Mouse (Mus musculus): ENCODE results near the gene Gas7. TPM values are rescaled to one million over a fixed set of nuclear protein-coding genes. Genes with fewer than 3 reads are reported as not detected.

Gas7 gene
- polyA plus RNA-seq, 1 experiment from 2014 or later, result 53.5 TPM

GRCm38 (mm10) chr11:67643465-67643864 is 188.2 kb downstream of the Gas7 start:
- Histone ChIP-seq H3K4me3 (ENCODE audit: low read depth, low read length) (no peak overlapping the region), H3K36me3 (ENCODE audit: control insufficient read depth, insufficient read depth, low read length) (no peaks in the 10 kb centered on the region), H3K27me3 (ENCODE audit: control insufficient read depth, insufficient read depth, low read depth, low read length) (no peaks in the 10 kb centered on the region), H3K4me2 (ENCODE audit: low read length) (no peak overlapping the region), H3K4me1 (ENCODE audit: control insufficient read depth, insufficient read depth, low read length) (no peaks in the 10 kb centered on the region), H3K9ac (ENCODE audit: low read depth, low read length) (no peak overlapping the region), H3K9me3 (replicated peaks; ENCODE audit: control insufficient read depth, low read length, poor library complexity, severe bottlenecking) (no peaks in the 10 kb centered on the region), H3K27ac (ENCODE audit: low read length) (no peak overlapping the region)
- 90% methylated on average over 3 of the region's 3 CpGs for WGBS
- ATAC-seq, result no peak

- no peak for ATAC-seq
- Histone ChIP-seq H3K27me3 (ENCODE audit: control insufficient read depth, insufficient read depth, low read depth, low read length) (no peaks in the 10 kb centered on the region), H3K27ac (ENCODE audit: low read length) (no peak overlapping the region), H3K36me3 (ENCODE audit: control insufficient read depth, insufficient read depth, low read length) (no peaks in the 10 kb centered on the region), H3K9me3 (replicated peaks; ENCODE audit: control insufficient read depth, low read length, poor library complexity, severe bottlenecking) (no peaks in the 10 kb centered on the region), H3K9ac (ENCODE audit: low read depth, low read length) (no peak overlapping the region), H3K4me3 (ENCODE audit: low read depth, low read length) (no peak overlapping the region), H3K4me1 (ENCODE audit: control insufficient read depth, insufficient read depth, low read length) (no peaks in the 10 kb centered on the region), H3K4me2 (ENCODE audit: low read length) (no peak overlapping the region)
- WGBS, result 86% methylated on average over 6 of the region's 6 CpGs
Observed at GRCm38 (mm10) chr11:67644632-67645149, 189.5 kb downstream of the Gas7 start.

GRCm38 (mm10) chr11:67647745-67648144 is 192.5 kb downstream of the Gas7 start:
- Histone ChIP-seq H3K4me3 (ENCODE audit: low read depth, low read length) (no peak overlapping the region), H3K4me1 (ENCODE audit: control insufficient read depth, insufficient read depth, low read length) (peaks cover 7% of the 10 kb centered on the region; the same call in 1 of the 2 replicates), H3K4me2 (ENCODE audit: low read length) (no peak overlapping the region), H3K27me3 (ENCODE audit: control insufficient read depth, insufficient read depth, low read depth, low read length) (no peaks in the 10 kb centered on the region), H3K27ac (ENCODE audit: low read length) (0 out of 2 replicates have a peak overlapping the region, but pooled peaks have one; percentile 10), H3K9ac (ENCODE audit: low read depth, low read length) (no peak overlapping the region), H3K9me3 (replicated peaks; ENCODE audit: control insufficient read depth, low read length, poor library complexity, severe bottlenecking) (no peaks in the 10 kb centered on the region), H3K36me3 (ENCODE audit: control insufficient read depth, insufficient read depth, low read length) (no peaks in the 10 kb centered on the region)
- ATAC-seq, result no peak
- 30% methylated on average over 5 of the region's 5 CpGs for WGBS

- WGBS, result 72% methylated on average over 11 of the region's 11 CpGs
Observed at GRCm38 (mm10) chr11:67648651-67649407, 193.6 kb downstream of the Gas7 start.

GRCm38 (mm10) chr11:67649971-67650707 is 194.9 kb downstream of the Gas7 start:
- no peak for ATAC-seq
- Histone ChIP-seq H3K27ac (ENCODE audit: low read length) (no peak overlapping the region), H3K4me1 (ENCODE audit: control insufficient read depth, insufficient read depth, low read length) (peaks cover 13% of the 10 kb centered on the region; the same call in 1 of the 2 replicates), H3K27me3 (ENCODE audit: control insufficient read depth, insufficient read depth, low read depth, low read length) (no peaks in the 10 kb centered on the region), H3K9me3 (replicated peaks; ENCODE audit: control insufficient read depth, low read length, poor library complexity, severe bottlenecking) (no peaks in the 10 kb centered on the region), H3K4me2 (ENCODE audit: low read length) (no peak overlapping the region), H3K36me3 (ENCODE audit: control insufficient read depth, insufficient read depth, low read length) (no peaks in the 10 kb centered on the region), H3K4me3 (ENCODE audit: low read depth, low read length) (no peak overlapping the region), H3K9ac (ENCODE audit: low read depth, low read length) (no peak overlapping the region)
- 48% methylated on average over 10 of the region's 10 CpGs for WGBS

More at GRCm38 (mm10) chr11:67648651-67649407, 193.6 kb downstream of the Gas7 start:
- Histone ChIP-seq H3K9ac (ENCODE audit: low read depth, low read length) (no peak overlapping the region), H3K4me3 (ENCODE audit: low read depth, low read length) (no peak overlapping the region), H3K36me3 (ENCODE audit: control insufficient read depth, insufficient read depth, low read length) (no peaks in the 10 kb centered on the region), H3K27ac (ENCODE audit: low read length) (no peak overlapping the region), H3K27me3 (ENCODE audit: control insufficient read depth, insufficient read depth, low read depth, low read length) (no peaks in the 10 kb centered on the region), H3K9me3 (replicated peaks; ENCODE audit: control insufficient read depth, low read length, poor library complexity, severe bottlenecking) (no peaks in the 10 kb centered on the region), H3K4me1 (ENCODE audit: control insufficient read depth, insufficient read depth, low read length) (peaks cover 13% of the 10 kb centered on the region; the same call in 1 of the 2 replicates), H3K4me2 (ENCODE audit: low read length) (no peak overlapping the region)
- ATAC-seq, result no peak

GRCm38 (mm10) chr11:67651731-67652130 is 196.5 kb downstream of the Gas7 start:
- Histone ChIP-seq H3K9me3 (replicated peaks; ENCODE audit: control insufficient read depth, low read length, poor library complexity, severe bottlenecking) (no peaks in the 10 kb centered on the region), H3K9ac (ENCODE audit: low read depth, low read length) (no peak overlapping the region), H3K27ac (ENCODE audit: low read length) (no peak overlapping the region), H3K4me2 (ENCODE audit: low read length) (no peak overlapping the region), H3K27me3 (ENCODE audit: control insufficient read depth, insufficient read depth, low read depth, low read length) (no peaks in the 10 kb centered on the region), H3K36me3 (ENCODE audit: control insufficient read depth, insufficient read depth, low read length) (no peaks in the 10 kb centered on the region), H3K4me1 (ENCODE audit: control insufficient read depth, insufficient read depth, low read length) (peaks cover 15% of the 10 kb centered on the region; the same call in 1 of the 2 replicates), H3K4me3 (ENCODE audit: low read depth, low read length) (no peak overlapping the region)
- ATAC-seq, result no peak
- 75% methylated on average over 6 of the region's 6 CpGs for WGBS

- Histone ChIP-seq H3K4me1 (ENCODE audit: control insufficient read depth, insufficient read depth, low read length) (peaks cover 17% of the 10 kb centered on the region), H3K27me3 (ENCODE audit: control insufficient read depth, insufficient read depth, low read depth, low read length) (no peaks in the 10 kb centered on the region), H3K4me2 (ENCODE audit: low read length) (peak overlapping the region; percentile 37), H3K9me3 (replicated peaks; ENCODE audit: control insufficient read depth, low read length, poor library complexity, severe bottlenecking) (no peaks in the 10 kb centered on the region), H3K4me3 (ENCODE audit: low read depth, low read length) (peak overlapping the region; percentile 16), H3K9ac (ENCODE audit: low read depth, low read length) (0 out of 2 replicates have a peak overlapping the region, but pooled peaks have one; percentile 33), H3K27ac (ENCODE audit: low read length) (no peak overlapping the region), H3K36me3 (ENCODE audit: control insufficient read depth, insufficient read depth, low read length) (no peaks in the 10 kb centered on the region)
- WGBS, result 14% methylated on average over 14 of the region's 14 CpGs
- ATAC-seq, result peak; percentile 23; the same call in 1 of the 2 replicates
Observed at GRCm38 (mm10) chr11:67652194-67652892, 197.1 kb downstream of the Gas7 start.

GRCm38 (mm10) chr11:67652893-67653255 is 197.6 kb downstream of the Gas7 start:
- H3K4me3 ChIP-seq (ENCODE audit: low read depth, low read length), result peak overlapping the region; percentile 16
- H3K9ac ChIP-seq (ENCODE audit: low read depth, low read length), result no peak overlapping the region
- no peaks in the 10 kb centered on the region for H3K9me3 ChIP-seq (replicated peaks; ENCODE audit: control insufficient read depth, low read length, poor library complexity, severe bottlenecking)
- no peak overlapping the region for H3K27ac ChIP-seq (ENCODE audit: low read length)
- no peaks in the 10 kb centered on the region for H3K27me3 ChIP-seq (ENCODE audit: control insufficient read depth, insufficient read depth, low read depth, low read length)
- WGBS, result 13% methylated on average over 6 of the region's 6 CpGs
- H3K4me2 ChIP-seq (ENCODE audit: low read length), result peak overlapping the region; percentile 37
- no peaks in the 10 kb centered on the region for H3K36me3 ChIP-seq (ENCODE audit: control insufficient read depth, insufficient read depth, low read length)
- H3K4me1 ChIP-seq (ENCODE audit: control insufficient read depth, insufficient read depth, low read length), result peaks cover 17% of the 10 kb centered on the region
- ATAC-seq, result 0 out of 2 replicates have a peak, but pooled peaks have one; percentile 18
